Mouse (Mus musculus) neural tube, embryonic 14.5 days (tissue): ENCODE measurements around the gene Egfl8. TPM values are rescaled to one million over a fixed set of nuclear protein-coding genes. Genes with fewer than 3 reads are reported as not detected.

Experiments
- ATAC-seq: fragments of 200-750 bp; cut with Nextera tagmentation; 2 replicates; pipeline ENCODE4 v1.8.0; 2017; ENCODE audit warnings: low read depth, mild to moderate bottlenecking, moderate TSS enrichment, moderate library complexity
- H3K27ac ChIP-seq: fragments of 300-500 bp; sonication (generic); 2 replicates; pipeline ENCODE4 v1.5.1; 2014; ENCODE audit warnings: low read depth, mild to moderate bottlenecking, control low read depth, low read length, moderate library complexity, mixed read lengths
- H3K27me3 ChIP-seq: fragments of 300-500 bp; sonication (generic); 2 replicates; pipeline ENCODE4 v1.6.1; 2014; ENCODE audit warnings: low read length; ENCODE audit not compliant: control insufficient read depth, insufficient read depth
- H3K36me3 ChIP-seq: fragments of 300-500 bp; sonication (generic); 2 replicates; pipeline ENCODE4 v1.6.1; 2014; ENCODE audit warnings: low read length, mixed read lengths; ENCODE audit not compliant: control insufficient read depth, insufficient read depth
- H3K4me1 ChIP-seq: fragments of 300-500 bp; sonication (generic); 2 replicates; pipeline ENCODE4 v1.6.1; 2014; ENCODE audit warnings: low read length; ENCODE audit not compliant: control insufficient read depth, insufficient read depth
- H3K4me2 ChIP-seq: fragments of 300-500 bp; sonication (generic); 2 replicates; pipeline ENCODE4 v1.6.1; 2014; ENCODE audit warnings: mild to moderate bottlenecking, low read depth, low read length, control low read depth
- H3K4me3 ChIP-seq: fragments of 300-500 bp; sonication (generic); 2 replicates; pipeline ENCODE4 v1.5.1; 2014; ENCODE audit warnings: low read depth, low read length, control low read depth, mixed read lengths
- H3K9ac ChIP-seq: fragments of 300-500 bp; sonication (generic); replicated peaks from 2 replicates; pipeline ENCODE4 v1.6.1; 2014; ENCODE audit warnings: low read depth, mild to moderate bottlenecking, control low read depth, low read length, mixed read lengths
- H3K9me3 ChIP-seq: fragments of 300-500 bp; sonication (generic); 2 replicates; pipeline ENCODE4 v1.6.1; 2016; ENCODE audit warnings: low read length; ENCODE audit not compliant: control insufficient read depth
- WGBS: fragments of 180-500 bp; shearing (Covaris S2); extraction: QIAGEN DNeasy Blood & Tissue Kit; methylation state at CpG from one replicate; pipeline ENCODE4 v1.1.7; 2014; 5-methylcytosine and 5-hydroxymethylcytosine counted together
- polyA plus RNA-seq: library from polyadenylated mRNA; unstranded; fragments of >200 nt; fragmentation: Nextera tagmentation; extraction: Ambion mirVana; gene quantifications from 2 replicates; pipeline ENCODE4 v1.2.1, GENCODE M21; 2014

The Egfl8 gene
- polyA plus RNA-seq, 1 experiment from 2014 or later: 6.0 TPM

DNA sequence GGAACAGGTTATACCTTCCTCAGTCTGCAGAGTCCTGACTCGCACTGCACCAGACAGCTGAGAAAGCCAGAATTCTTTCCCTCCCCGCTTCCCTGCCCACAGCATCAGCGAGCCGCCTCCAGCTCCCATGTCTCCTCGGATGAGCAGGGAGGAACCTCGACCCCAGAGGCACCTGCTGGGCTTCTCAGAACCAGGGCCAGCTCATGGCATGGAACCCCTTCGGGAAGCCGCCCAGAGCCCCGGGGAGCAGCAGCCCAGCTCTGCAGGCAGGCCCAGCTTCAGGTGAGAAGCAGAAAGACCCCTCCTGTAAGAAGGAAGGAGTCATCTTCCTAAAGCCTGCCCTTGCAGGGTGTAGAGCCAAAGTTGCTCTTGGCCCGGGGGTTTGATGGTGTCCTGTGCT, 36.8 kb upstream of the Egfl8 start:
- WGBS: 92% methylated on average over 10 of the region's 10 CpGs
- no peak for ATAC-seq
- Histone ChIP-seq H3K36me3 (peaks cover 35% of the 10 kb centered on the region), H3K27me3 (no peaks in the 10 kb centered on the region), H3K4me1 (peaks cover 8% of the 10 kb centered on the region), H3K27ac (no peak overlapping the region), H3K9me3 (no peaks in the 10 kb centered on the region), H3K4me2 (no peak overlapping the region), H3K4me3 (no peak overlapping the region), H3K9ac (no peak overlapping the region)

GRCm38 (mm10) chr17:34651507-34652221, 35.9 kb upstream of the Egfl8 start:
- Histone ChIP-seq H3K27me3 (no peaks in the 10 kb centered on the region), H3K27ac (no peak overlapping the region), H3K4me1 (peaks cover 9% of the 10 kb centered on the region), H3K4me3 (no peak overlapping the region), H3K9ac (no peak overlapping the region), H3K9me3 (no peaks in the 10 kb centered on the region), H3K4me2 (no peak overlapping the region), H3K36me3 (peaks cover 35% of the 10 kb centered on the region)
- no peak for ATAC-seq
- 51% methylated on average over 17 of the region's 19 CpGs for WGBS

DNA sequence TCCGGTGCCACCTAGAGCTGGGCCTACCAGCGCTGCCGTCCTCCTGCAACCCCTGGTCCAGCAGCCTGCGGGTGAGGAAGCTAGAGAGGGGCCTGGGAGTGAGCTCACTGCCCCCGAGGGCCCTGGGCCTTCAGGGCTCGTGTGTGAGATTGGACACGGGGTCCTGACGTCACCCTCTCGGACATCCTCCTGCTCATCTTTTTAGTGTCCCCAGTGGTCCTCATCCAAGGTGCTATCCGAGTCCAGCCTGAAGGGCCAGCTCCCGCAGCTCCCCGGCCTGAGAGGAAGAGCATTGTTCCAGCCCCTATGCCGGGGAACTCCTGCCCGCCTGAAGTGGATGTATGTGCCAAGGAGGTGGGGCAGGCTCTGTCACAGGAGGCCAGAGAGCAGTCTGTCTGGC, 35.0 kb upstream of the Egfl8 start:
- H3K4me3 ChIP-seq: no peak overlapping the region
- H3K9ac ChIP-seq: no peak overlapping the region
- no peak for ATAC-seq
- H3K4me1 ChIP-seq: peaks cover 12% of the 10 kb centered on the region
- no peak overlapping the region for H3K4me2 ChIP-seq
- H3K27ac ChIP-seq: no peak overlapping the region
- peaks cover 35% of the 10 kb centered on the region for H3K36me3 ChIP-seq
- no peaks in the 10 kb centered on the region for H3K27me3 ChIP-seq
- H3K9me3 ChIP-seq: no peaks in the 10 kb centered on the region
- 94% methylated on average over 14 of the region's 14 CpGs for WGBS

GRCm38 (mm10) chr17:34649106-34649864, 33.5 kb upstream of the Egfl8 start:
- WGBS: 89% methylated on average over 18 of the region's 18 CpGs
- no peak overlapping the region for H3K4me2 ChIP-seq
- peaks cover 20% of the 10 kb centered on the region for H3K4me1 ChIP-seq
- no peaks in the 10 kb centered on the region for H3K9me3 ChIP-seq
- no peak overlapping the region for H3K9ac ChIP-seq
- H3K36me3 ChIP-seq: peaks cover 30% of the 10 kb centered on the region
- H3K27me3 ChIP-seq: no peaks in the 10 kb centered on the region
- ATAC-seq: no peak
- no peak overlapping the region for H3K4me3 ChIP-seq
- H3K27ac ChIP-seq: no peak overlapping the region

DNA sequence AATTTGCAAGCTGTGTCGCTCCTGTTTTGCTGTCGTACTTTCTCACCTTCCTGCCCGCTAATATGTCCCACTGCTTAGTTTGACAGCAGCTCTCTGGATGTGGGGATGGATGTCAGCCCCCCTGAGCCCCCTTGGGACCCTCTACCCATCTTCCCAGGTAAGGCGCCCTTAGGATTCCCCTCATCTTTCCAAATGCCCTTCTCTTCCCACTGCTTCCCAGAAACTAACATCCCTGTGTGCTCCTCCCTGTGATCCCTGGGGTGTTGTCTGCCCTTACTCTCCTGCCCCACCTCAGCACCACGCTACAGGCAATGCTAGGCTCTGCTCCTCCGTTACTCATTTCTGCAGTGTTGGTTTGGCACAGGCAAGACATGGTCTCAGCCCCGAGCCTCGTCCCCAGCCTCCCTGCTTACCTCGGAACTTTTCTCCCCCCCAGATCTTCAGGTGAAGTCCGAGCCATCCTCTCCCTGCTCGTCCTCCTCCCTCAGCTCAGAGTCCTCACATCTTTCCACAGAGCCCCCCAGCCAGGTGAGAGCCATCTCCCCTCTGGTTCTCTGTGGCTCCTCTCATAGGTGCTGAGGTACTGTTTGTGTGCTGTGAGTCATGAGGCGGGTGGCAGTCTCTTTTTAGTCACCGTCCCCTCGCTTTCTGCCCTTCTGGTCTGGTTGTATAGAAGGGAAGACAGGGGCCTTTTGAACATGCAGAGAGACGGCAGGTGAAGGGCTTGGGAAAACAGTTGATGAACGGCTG, 32.5 kb upstream of the Egfl8 start:
- H3K27ac ChIP-seq: no peak overlapping the region
- 87% methylated on average over 16 of the region's 16 CpGs for WGBS
- H3K4me3 ChIP-seq: peak overlapping the region; percentile 100
- peak overlapping the region; percentile 81 for H3K4me2 ChIP-seq
- ATAC-seq: no peak
- H3K9me3 ChIP-seq: no peaks in the 10 kb centered on the region
- H3K36me3 ChIP-seq: peaks cover 29% of the 10 kb centered on the region
- H3K4me1 ChIP-seq: peaks cover 20% of the 10 kb centered on the region
- H3K27me3 ChIP-seq: no peaks in the 10 kb centered on the region
- H3K9ac ChIP-seq: no peak overlapping the region

GRCm38 (mm10) chr17:34646906-34647787, 31.4 kb upstream of the Egfl8 start, which contains the start of gene Atf6b:
Atf6b (plus strand) TSS chr17:34647146.
- Histone ChIP-seq H3K4me3 (peak within 1 kb of the TSS; percentile 100), H3K27me3 (no peaks in the 10 kb centered on the region), H3K4me2 (peak within 1 kb of the TSS; percentile 81), H3K4me1 (peaks cover 20% of the 10 kb centered on the region), H3K9ac (peak within 1 kb of the TSS; percentile 94), H3K27ac (peak within 1 kb of the TSS; percentile 75), H3K36me3 (peaks cover 20% of the 10 kb centered on the region; the same call in 1 of the 2 replicates), H3K9me3 (no peaks in the 10 kb centered on the region)
- WGBS: under 1% methylated on average over 63 of the region's 66 CpGs
- ATAC-seq: peak; percentile 97

- 87% methylated on average over 30 of the region's 30 CpGs for WGBS
- no peak overlapping the region for H3K4me3 ChIP-seq
Measured at GRCm38 (mm10) chr17:34645831-34646511, 30.2 kb upstream of the Egfl8 start.

More at GRCm38 (mm10) chr17:34645831-34646511, 30.2 kb upstream of the Egfl8 start:
- Histone ChIP-seq H3K36me3 (peaks cover 9% of the 10 kb centered on the region; the same call in 1 of the 2 replicates), H3K4me1 (peaks cover 20% of the 10 kb centered on the region), H3K27me3 (no peaks in the 10 kb centered on the region), H3K4me2 (peak overlapping the region; percentile 47), H3K9ac (no peak overlapping the region), H3K9me3 (no peaks in the 10 kb centered on the region), H3K27ac (no peak overlapping the region)
- no peak for ATAC-seq
